Mouse (Mus musculus) NIH3T3 (cell line): Measurements from ENCODE around the gene Rpp38.
A peak's percentile ranks its signal among the peaks of the same experiment; 100 is the strongest.

ENCODE experiments used
- DNase-seq: peaks from one replicate; pipeline ENCODE4 v3.0.0-alpha.2; 2012; ENCODE audit warnings: low read depth

Gene Rpp38

GRCm38 (mm10) chr2:3285709-3286108 is 46.7 kb downstream of the Rpp38 start:
- DNase-seq = peak; percentile 17

- DNase-seq = no peak
Observed at GRCm38 (mm10) chr2:3285181-3285530, 47.3 kb downstream of the Rpp38 start.

DNA sequence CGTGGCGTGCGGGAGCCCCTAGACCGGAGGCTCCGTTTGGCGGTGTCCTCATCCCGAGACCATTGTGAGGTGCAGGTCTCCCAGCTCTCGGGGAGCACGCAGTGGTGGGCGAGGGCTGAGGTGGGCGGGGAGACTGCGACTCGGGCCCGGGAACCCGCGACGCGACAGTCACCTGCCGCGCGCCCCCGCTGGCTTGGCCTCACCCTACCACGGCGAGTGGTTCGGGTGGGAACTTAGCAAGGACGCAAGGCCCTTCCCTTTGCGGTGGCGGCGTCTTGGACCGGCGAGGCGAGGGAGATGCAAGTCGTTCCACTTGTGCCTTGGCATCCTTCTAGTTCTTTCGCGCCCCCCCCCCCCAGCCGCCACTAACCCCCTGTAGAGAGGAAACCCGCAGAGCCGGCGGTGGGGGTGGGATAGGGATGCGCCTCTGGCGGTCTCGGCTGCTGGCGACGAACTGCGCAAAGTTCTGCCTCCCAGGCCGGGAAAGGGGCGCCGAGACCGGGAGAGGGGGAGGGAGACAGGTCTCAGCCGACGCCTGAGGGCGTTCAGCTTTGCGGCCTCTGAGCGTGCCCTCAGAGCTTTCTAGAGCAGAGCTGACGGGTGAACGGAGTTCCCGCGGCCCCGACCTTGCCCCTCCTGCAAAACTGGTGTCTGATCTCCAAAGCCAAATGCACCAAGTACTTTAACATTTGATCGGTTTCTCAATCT is 47.8 kb downstream of the Rpp38 start:
- DNase-seq = peak; percentile 72

DNA sequence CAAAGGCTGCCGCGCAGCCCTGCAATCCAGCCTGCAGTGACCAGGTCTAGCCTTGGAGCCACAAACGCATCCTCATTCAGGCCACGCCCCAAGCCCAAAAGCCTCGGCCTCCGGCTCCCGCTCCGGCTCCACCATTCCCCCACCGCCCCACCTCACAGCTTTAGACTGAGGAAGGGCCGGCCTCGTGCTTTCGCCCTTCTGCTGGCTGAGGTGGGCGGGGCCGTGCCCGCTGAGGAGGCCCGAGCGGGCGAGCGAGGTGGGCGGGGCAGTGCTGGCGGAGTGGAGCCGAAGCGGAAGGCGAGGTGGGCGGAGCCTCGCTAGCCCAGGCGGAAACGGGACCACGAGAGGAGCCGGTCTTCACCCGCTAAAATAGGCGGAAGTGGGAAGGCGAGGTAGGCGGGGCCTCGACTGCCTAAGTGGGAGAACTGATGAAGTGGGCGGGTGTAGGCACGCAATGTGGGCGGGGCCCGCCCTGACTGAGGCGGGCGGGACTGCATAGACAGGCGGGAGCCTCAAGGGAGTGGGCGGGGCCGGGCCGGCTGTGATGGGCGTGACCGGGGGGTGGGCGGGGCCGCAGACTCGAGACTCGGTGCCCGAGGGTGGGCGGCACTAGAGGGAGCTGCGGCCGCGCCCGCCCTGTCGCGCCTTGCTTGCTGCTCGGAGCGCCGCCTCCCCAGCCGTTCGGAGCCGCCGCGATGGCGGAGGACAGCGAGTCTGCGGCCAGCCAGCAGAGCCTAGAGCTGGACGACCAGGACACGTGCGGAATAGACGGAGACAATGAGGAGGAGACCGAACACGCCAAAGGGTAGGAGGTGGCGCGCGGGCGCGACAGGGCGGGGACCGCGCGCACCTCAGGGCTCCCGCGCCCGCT is 48.6 kb downstream of the Rpp38 start, which contains the start of gene Nmt2:
Gene Nmt2 (plus strand): TSS at position 611 of the 871 bp plus-strand sequence.
- DNase-seq = peak; percentile 100

DNA sequence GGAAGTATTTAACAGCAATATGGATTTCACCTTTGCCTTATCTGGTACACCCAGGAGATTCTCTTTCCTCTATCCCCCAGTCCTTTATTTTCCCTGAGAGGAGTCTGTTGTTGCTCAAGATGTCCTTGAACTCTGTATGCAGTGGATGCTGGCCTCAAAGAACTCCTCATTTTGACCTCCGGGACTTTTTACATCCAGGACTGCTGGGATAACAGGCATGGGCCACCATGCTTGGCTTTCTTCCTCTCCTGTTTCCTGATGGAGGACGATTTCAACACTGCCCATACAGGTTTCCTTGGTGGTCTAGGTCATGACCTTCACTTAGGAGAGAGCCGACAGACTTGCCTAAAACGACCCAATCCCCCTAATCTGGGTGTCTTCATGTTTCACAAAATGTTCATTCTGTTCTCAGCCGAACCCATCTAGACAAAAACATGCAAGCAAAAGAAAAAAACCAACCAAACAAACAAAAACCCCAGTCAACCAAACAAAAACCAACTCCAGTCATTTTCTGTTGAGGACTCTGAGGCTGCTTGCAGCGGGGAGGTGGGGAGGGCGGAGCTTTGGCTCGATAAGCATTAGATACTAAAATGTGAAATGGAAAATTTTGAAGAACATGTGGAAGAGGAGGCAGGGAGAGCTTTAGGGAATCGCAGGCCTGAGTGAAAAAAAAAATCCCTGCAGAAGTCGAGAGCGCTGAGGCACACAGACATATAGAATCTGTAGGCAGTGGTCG is 49.4 kb downstream of the Rpp38 start:
- DNase-seq = peak; percentile 80

DNA sequence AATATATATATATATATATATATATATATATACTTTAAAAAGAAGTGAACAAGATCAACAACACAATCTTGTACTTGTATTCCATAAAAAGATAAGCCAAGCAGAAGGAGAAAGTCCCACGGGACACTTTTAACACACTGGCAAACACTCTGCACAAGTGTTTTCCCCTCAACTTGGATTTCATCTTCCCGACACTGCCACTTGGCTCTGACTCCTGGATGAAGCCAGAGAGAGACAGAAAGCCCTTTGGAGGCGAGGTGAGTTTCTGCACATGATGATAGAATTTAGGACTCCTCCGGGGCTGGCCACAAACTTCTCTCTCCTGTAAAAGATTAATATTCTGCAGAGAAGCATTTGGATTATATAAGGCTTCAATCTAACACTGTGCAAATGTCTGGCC is 51.1 kb downstream of the Rpp38 start:
- DNase-seq = peak; percentile 9
